Mouse (Mus musculus) midbrain, embryonic 14.5 days (tissue): Measurements from ENCODE around the gene Pdk2. TPM values are rescaled to one million over a fixed set of nuclear protein-coding genes. Genes with fewer than 3 reads are reported as not detected.

ENCODE experiments used
- ATAC-seq: fragments of 200-750 bp; cut with Nextera tagmentation; 2 replicates; pipeline ENCODE4 v1.8.0; 2017; ENCODE audit warnings: moderate number of reproducible peaks, moderate library complexity; ENCODE audit not compliant: low FRiP score, low TSS enrichment
- DNase-seq: peaks from one replicate; pipeline ENCODE4 v3.0.0-alpha.2; 2015
- H3K27ac ChIP-seq: fragments of 300-500 bp; sonication (generic); replicated peaks from 2 replicates; pipeline ENCODE4 v1.5.1; 2014; ENCODE audit warnings: mild to moderate bottlenecking, low read depth, low read length, moderate library complexity
- H3K27me3 ChIP-seq: fragments of 300-500 bp; sonication (generic); 2 replicates; pipeline ENCODE4 v1.6.1; 2014; ENCODE audit warnings: low read length, control low read depth, mixed read lengths; ENCODE audit not compliant: control insufficient read depth, insufficient read depth
- H3K36me3 ChIP-seq: fragments of 300-500 bp; sonication (generic); 2 replicates; pipeline ENCODE4 v1.6.1; 2014; ENCODE audit warnings: low read length, control low read depth; ENCODE audit not compliant: control insufficient read depth, insufficient read depth
- H3K4me1 ChIP-seq: fragments of 300-500 bp; sonication (generic); 2 replicates; pipeline ENCODE4 v1.6.1; 2014; ENCODE audit warnings: mild to moderate bottlenecking, antibody characterized with exemption, low read length, control low read depth; ENCODE audit not compliant: control insufficient read depth, insufficient read depth
- H3K4me2 ChIP-seq: fragments of 300-500 bp; sonication (generic); 2 replicates; pipeline ENCODE4 v1.6.1; 2014; ENCODE audit warnings: mild to moderate bottlenecking, low read length, moderate library complexity
- H3K4me3 ChIP-seq: fragments of 300-500 bp; sonication (generic); replicated peaks from 2 replicates; pipeline ENCODE4 v1.5.1; 2014; ENCODE audit warnings: low read depth, low read length
- H3K9ac ChIP-seq: fragments of 300-500 bp; sonication (generic); replicated peaks from 2 replicates; pipeline ENCODE4 v1.6.1; 2014; ENCODE audit warnings: mild to moderate bottlenecking, low read length, moderate library complexity
- H3K9me3 ChIP-seq: fragments of 300-500 bp; sonication (generic); 2 replicates; pipeline ENCODE4 v1.6.1; 2016; ENCODE audit warnings: low read length, control low read depth, mixed read lengths; ENCODE audit not compliant: control insufficient read depth
- WGBS: fragments of 180-500 bp; shearing (Covaris S2); extraction: QIAGEN DNeasy Blood & Tissue Kit; methylation state at CpG from one replicate; pipeline ENCODE4 v1.1.7; 2014; 5-methylcytosine and 5-hydroxymethylcytosine counted together
- polyA plus RNA-seq: library from polyadenylated mRNA; unstranded; fragments of >200 nt; fragmentation: Nextera tagmentation; extraction: Ambion mirVana; gene quantifications from 2 replicates; pipeline ENCODE4 v1.2.1, GENCODE M21; 2014

The Pdk2 gene
- polyA plus RNA-seq, 1 experiment from 2014 or later = 22.7 TPM

GRCm38 (mm10) chr11:94996984-94997383 lies 44.2 kb downstream of the Pdk2 start:
- no peaks in the 10 kb centered on the region for H3K27me3 ChIP-seq
- 95% methylated on average over 6 of the region's 6 CpGs for WGBS
- no peak overlapping the region for H3K9ac ChIP-seq
- H3K9me3 ChIP-seq = no peaks in the 10 kb centered on the region
- H3K36me3 ChIP-seq = peaks cover 56% of the 10 kb centered on the region
- DNase-seq = no peak
- no peak overlapping the region for H3K27ac ChIP-seq
- H3K4me3 ChIP-seq = no peak overlapping the region
- no peak overlapping the region for H3K4me2 ChIP-seq
- ATAC-seq = no peak
- H3K4me1 ChIP-seq = peaks cover 42% of the 10 kb centered on the region

GRCm38 (mm10) chr11:94996101-94996500 lies 45.1 kb downstream of the Pdk2 start:
- ATAC-seq (no peak), DNase-seq (no peak)
- H3K27me3 ChIP-seq = no peaks in the 10 kb centered on the region
- H3K9ac ChIP-seq = 0 out of 2 replicates have a peak overlapping the region, but pooled peaks have one; percentile 39
- WGBS = 90% methylated on average over 8 of the region's 8 CpGs
- H3K4me1 ChIP-seq = peaks cover 41% of the 10 kb centered on the region
- H3K4me2 ChIP-seq = peak overlapping the region; percentile 97
- H3K4me3 ChIP-seq = 0 out of 2 replicates have a peak overlapping the region, but pooled peaks have one; percentile 5
- peaks cover 49% of the 10 kb centered on the region for H3K36me3 ChIP-seq
- H3K9me3 ChIP-seq = no peaks in the 10 kb centered on the region
- H3K27ac ChIP-seq = no peak overlapping the region

- peaks cover 38% of the 10 kb centered on the region for H3K4me1 ChIP-seq
- peak overlapping the region; percentile 97 for H3K4me2 ChIP-seq
- peaks cover 40% of the 10 kb centered on the region for H3K36me3 ChIP-seq
- peak overlapping the region; percentile 94 for H3K4me3 ChIP-seq
- no peaks in the 10 kb centered on the region for H3K27me3 ChIP-seq
- WGBS = 90% methylated on average over 11 of the region's 11 CpGs
- ATAC-seq = no peak
- H3K9me3 ChIP-seq = no peaks in the 10 kb centered on the region
- DNase-seq = no peak
- peak overlapping the region; percentile 39; the same call in 1 of the 2 replicates for H3K9ac ChIP-seq
- H3K27ac ChIP-seq = no peak overlapping the region
These were observed 46.0 kb downstream of the Pdk2 start for GRCm38 (mm10) chr11:94994947-94995772.

- H3K9me3 ChIP-seq = no peaks in the 10 kb centered on the region
- peak overlapping the region; percentile 94 for H3K4me3 ChIP-seq
- peaks cover 42% of the 10 kb centered on the region for H3K4me1 ChIP-seq
- WGBS = 45% methylated on average over 10 of the region's 10 CpGs
- H3K4me2 ChIP-seq = peak overlapping the region; percentile 97
- DNase-seq (no peak), ATAC-seq (no peak)
- peak overlapping the region; percentile 97 for H3K9ac ChIP-seq
- H3K36me3 ChIP-seq = peaks cover 31% of the 10 kb centered on the region
- no peaks in the 10 kb centered on the region for H3K27me3 ChIP-seq
- no peak overlapping the region for H3K27ac ChIP-seq
These were observed 46.8 kb downstream of the Pdk2 start for GRCm38 (mm10) chr11:94994208-94994814.

- Histone ChIP-seq H3K36me3 (peaks cover 19% of the 10 kb centered on the region), H3K9me3 (no peaks in the 10 kb centered on the region), H3K4me2 (peak overlapping the region; percentile 97), H3K4me3 (peak overlapping the region; percentile 94), H3K27me3 (no peaks in the 10 kb centered on the region), H3K9ac (peak overlapping the region; percentile 97), H3K4me1 (peaks cover 50% of the 10 kb centered on the region), H3K27ac (peak overlapping the region; percentile 41; the same call in 1 of the 2 replicates)
- WGBS = 1% methylated on average over 22 of the region's 22 CpGs
- ATAC-seq (no peak), DNase-seq (no peak)
These were observed 48.2 kb downstream of the Pdk2 start for GRCm38 (mm10) chr11:94992754-94993606.

GRCm38 (mm10) chr11:94992480-94992753 lies 48.7 kb downstream of the Pdk2 start:
- no peak for DNase-seq
- peaks cover 50% of the 10 kb centered on the region for H3K4me1 ChIP-seq
- peak overlapping the region; percentile 97 for H3K4me2 ChIP-seq
- H3K27me3 ChIP-seq = no peaks in the 10 kb centered on the region
- H3K4me3 ChIP-seq = peak overlapping the region; percentile 94
- peak overlapping the region; percentile 41; the same call in 1 of the 2 replicates for H3K27ac ChIP-seq
- ATAC-seq = no peak
- peaks cover 13% of the 10 kb centered on the region for H3K36me3 ChIP-seq
- no peaks in the 10 kb centered on the region for H3K9me3 ChIP-seq
- peak overlapping the region; percentile 97 for H3K9ac ChIP-seq
- under 1% methylated on average over 20 of the region's 20 CpGs for WGBS

- WGBS = under 1% methylated on average over 98 of the region's 99 CpGs
- Histone ChIP-seq H3K4me1 (peaks cover 50% of the 10 kb centered on the region), H3K27ac (peak overlapping the region; percentile 95), H3K9me3 (no peaks in the 10 kb centered on the region), H3K9ac (peak overlapping the region; percentile 97), H3K4me3 (peak overlapping the region; percentile 94), H3K36me3 (peaks cover 8% of the 10 kb centered on the region), H3K4me2 (peak overlapping the region; percentile 97), H3K27me3 (no peaks in the 10 kb centered on the region)
- DNase-seq = peak; percentile 67
- ATAC-seq = no peak
These were observed 49.3 kb downstream of the Pdk2 start for GRCm38 (mm10) chr11:94991641-94992479.
